Mouse (Mus musculus): ENCODE measurements around the gene Nek9. TPM values are rescaled to one million over a fixed set of nuclear protein-coding genes. Genes with fewer than 3 reads are reported as not detected.

Gene Nek9
- polyA plus RNA-seq, 1 experiment from 2014 or later, result 23.0 TPM

DNA sequence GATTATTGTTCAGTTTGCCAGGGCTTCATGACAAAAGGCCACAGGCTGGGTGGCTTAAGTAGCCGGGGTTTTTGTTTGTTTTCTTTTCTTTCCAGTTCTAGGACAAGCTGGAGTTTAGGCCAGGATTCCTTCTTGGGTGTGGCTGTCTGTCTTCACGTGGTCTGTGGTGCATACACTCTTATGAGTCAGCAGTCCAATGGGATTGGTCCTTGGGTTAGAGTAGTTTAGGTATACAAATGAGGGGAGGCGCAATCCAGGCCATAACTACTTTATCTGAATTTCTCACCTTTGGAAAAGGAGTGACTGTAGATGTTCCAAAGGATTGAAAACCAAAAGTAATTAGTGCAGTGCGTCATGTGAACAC is 67.3 kb downstream of the Nek9 start:
- Histone ChIP-seq H3K9me3 (replicated peaks) (no peaks in the 10 kb centered on the region), H3K27me3 (no peaks in the 10 kb centered on the region), H3K4me1 (peaks cover 21% of the 10 kb centered on the region), H3K4me3 (replicated peaks) (no peak overlapping the region), H3K36me3 (peaks cover 13% of the 10 kb centered on the region), H3K9ac (no peak overlapping the region), H3K27ac (no peak overlapping the region), H3K4me2 (no peak overlapping the region)
- no peak for ATAC-seq (replicated peaks; ENCODE audit: low FRiP score)
- 59% methylated on average over 4 of the region's 4 CpGs for WGBS

DNA sequence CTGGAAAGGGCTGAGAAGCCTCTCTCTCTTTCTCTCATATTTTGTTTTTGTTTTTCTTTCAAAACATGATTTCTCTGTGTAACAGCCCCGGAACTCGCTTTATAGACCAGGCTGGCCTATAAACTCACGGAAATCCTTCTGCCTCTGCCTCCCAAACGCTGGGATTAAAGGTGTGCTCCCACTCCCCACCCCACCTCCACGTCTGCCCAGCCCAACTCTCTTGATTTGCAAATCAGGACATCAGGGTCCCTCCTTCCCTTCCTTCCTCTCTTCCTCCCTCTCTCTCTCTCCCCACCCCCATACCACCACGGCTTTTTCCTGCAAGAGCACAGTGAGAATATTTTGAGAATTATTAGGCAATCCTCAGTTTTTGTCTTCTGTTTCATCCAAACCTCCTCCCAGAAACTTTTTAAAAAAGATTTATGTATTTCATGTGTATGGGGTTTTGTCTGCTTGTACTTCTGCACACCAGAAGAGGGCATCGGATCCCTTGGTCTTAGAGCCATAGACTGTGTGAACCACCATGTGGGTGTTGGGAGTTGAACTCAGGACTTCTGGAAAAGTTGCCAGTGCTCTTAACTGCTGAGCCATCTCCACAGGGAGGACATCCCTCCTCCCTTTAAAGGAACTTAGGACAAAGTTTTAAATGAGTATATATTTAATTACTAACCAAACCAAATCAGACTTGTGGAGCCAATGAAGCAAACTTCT is 67.9 kb downstream of the Nek9 start:
- no peaks in the 10 kb centered on the region for H3K9me3 ChIP-seq (replicated peaks)
- peaks cover 21% of the 10 kb centered on the region for H3K4me1 ChIP-seq
- no peak overlapping the region for H3K9ac ChIP-seq
- ATAC-seq (replicated peaks; ENCODE audit: low FRiP score), result no peak
- H3K27me3 ChIP-seq, result no peaks in the 10 kb centered on the region
- H3K4me3 ChIP-seq (replicated peaks), result no peak overlapping the region
- no peak overlapping the region for H3K4me2 ChIP-seq
- WGBS, result 80% methylated on average over 7 of the region's 7 CpGs
- peaks cover 13% of the 10 kb centered on the region for H3K36me3 ChIP-seq
- no peak overlapping the region for H3K27ac ChIP-seq

DNA sequence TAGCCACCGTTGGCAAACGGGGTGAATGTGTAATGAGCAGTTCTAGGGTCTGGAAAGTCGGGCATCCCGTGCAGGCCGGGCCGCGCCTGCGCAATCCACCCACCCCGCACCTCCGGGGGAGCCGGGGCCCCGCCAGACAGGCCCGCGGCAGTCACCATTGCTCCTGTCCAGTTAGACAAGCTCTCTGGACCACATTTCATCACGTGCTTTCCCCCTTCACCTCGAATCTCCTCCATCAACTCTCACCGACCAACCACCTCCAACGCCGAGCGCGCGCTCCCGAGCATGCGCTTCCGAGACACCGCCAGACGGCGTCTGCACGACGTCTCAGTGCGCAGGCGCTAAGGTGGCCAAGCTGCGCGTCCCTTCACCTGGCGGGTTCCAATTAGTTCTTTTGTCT is 68.8 kb downstream of the Nek9 start, which contains the start of gene Mlh3:
Mlh3 (minus strand) TSS at position 281 of the 400 bp plus-strand sequence.
- peak within 1 kb of the TSS; percentile 69 for H3K4me2 ChIP-seq
- WGBS, result 1% methylated on average over 35 of the region's 35 CpGs
- H3K36me3 ChIP-seq, result peaks cover 13% of the 10 kb centered on the region
- no peaks in the 10 kb centered on the region for H3K27me3 ChIP-seq
- no peaks in the 10 kb centered on the region for H3K9me3 ChIP-seq (replicated peaks)
- peak within 1 kb of the TSS; percentile 90 for H3K27ac ChIP-seq
- peak; percentile 84 for ATAC-seq (replicated peaks; ENCODE audit: low FRiP score)
- H3K9ac ChIP-seq, result peak within 1 kb of the TSS; percentile 58
- H3K4me1 ChIP-seq, result peaks cover 29% of the 10 kb centered on the region
- H3K4me3 ChIP-seq (replicated peaks), result peak within 1 kb of the TSS; percentile 60

DNA sequence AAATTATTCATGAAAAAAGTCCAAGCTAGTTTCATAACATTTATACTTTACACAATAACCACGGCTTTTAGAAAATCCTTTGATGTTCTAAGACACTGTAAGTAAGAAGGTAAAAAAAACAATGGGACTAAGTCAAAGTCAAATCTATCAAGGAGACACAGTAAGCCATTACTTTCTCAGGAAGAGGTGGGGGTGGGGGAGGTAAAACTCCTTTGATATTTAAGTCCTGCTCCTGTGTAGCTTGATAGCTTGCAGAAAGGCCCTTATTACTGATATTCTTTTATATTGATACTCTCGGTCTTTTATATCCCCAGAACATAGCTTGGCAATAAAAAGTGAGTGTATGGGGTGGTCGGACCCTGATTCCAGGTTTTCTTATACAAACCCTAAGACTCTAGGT is 69.3 kb downstream of the Nek9 start:
- 31% methylated on average over 3 of the region's 3 CpGs for WGBS
- Histone ChIP-seq H3K9me3 (replicated peaks) (no peaks in the 10 kb centered on the region), H3K9ac (peak overlapping the region; percentile 58), H3K27me3 (no peaks in the 10 kb centered on the region), H3K27ac (peak overlapping the region; percentile 90), H3K4me2 (peak overlapping the region; percentile 69), H3K4me1 (peaks cover 34% of the 10 kb centered on the region), H3K4me3 (replicated peaks) (peak overlapping the region; percentile 60), H3K36me3 (peaks cover 11% of the 10 kb centered on the region)
- no peak for ATAC-seq (replicated peaks; ENCODE audit: low FRiP score)

DNA sequence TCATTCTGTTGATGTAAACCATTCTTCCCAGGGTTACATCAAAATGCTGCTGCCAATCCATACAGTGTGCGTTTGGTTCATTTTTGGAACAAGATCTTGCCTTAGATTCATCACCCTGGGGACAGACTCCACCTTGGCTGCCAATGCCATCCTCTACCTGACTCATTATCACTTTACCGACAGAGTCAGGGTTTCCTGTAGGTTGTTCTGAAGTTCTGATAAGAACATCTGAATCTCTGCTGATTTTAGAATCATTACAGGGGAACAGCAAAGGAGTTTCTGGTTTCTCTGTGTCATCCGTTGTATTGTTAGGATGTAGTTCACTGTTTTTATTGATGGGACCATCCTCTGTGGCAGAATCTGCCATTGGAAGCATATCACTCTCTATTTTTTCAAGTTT is 72.9 kb downstream of the Nek9 start:
- H3K4me3 ChIP-seq (replicated peaks), result no peak overlapping the region
- WGBS, result 84% methylated on average over 3 of the region's 3 CpGs
- H3K4me2 ChIP-seq, result no peak overlapping the region
- H3K4me1 ChIP-seq, result peaks cover 38% of the 10 kb centered on the region
- no peaks in the 10 kb centered on the region for H3K27me3 ChIP-seq
- ATAC-seq (replicated peaks; ENCODE audit: low FRiP score), result no peak
- no peak overlapping the region for H3K9ac ChIP-seq
- H3K9me3 ChIP-seq (replicated peaks), result no peaks in the 10 kb centered on the region
- peaks cover 7% of the 10 kb centered on the region; the same call in 1 of the 2 replicates for H3K36me3 ChIP-seq
- H3K27ac ChIP-seq, result no peak overlapping the region

DNA sequence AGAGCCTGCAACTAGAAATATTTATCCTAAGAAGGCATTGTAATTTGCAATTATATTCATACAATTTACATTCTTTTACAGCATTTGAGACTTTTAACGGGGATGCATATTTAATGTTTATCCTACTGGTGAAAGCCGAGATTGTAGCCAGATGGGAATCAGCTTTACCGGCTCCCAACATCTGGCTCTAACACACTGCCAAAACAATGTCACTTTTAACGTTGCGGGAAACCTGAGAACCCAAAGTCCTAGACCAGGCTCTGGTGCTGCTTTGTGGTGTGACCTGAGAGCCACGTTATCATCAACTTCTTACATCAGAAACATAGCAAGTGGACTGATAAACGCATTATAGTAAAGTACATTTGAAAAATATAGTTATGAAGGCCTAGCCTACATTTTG is 74.2 kb downstream of the Nek9 start:
- Histone ChIP-seq H3K27me3 (no peaks in the 10 kb centered on the region), H3K9ac (no peak overlapping the region), H3K4me3 (replicated peaks) (no peak overlapping the region), H3K27ac (no peak overlapping the region), H3K36me3 (peaks cover 10% of the 10 kb centered on the region), H3K9me3 (replicated peaks) (no peaks in the 10 kb centered on the region), H3K4me1 (peaks cover 28% of the 10 kb centered on the region), H3K4me2 (no peak overlapping the region)
- 23% methylated on average over 7 of the region's 7 CpGs for WGBS
- no peak for ATAC-seq (replicated peaks; ENCODE audit: low FRiP score)

DNA sequence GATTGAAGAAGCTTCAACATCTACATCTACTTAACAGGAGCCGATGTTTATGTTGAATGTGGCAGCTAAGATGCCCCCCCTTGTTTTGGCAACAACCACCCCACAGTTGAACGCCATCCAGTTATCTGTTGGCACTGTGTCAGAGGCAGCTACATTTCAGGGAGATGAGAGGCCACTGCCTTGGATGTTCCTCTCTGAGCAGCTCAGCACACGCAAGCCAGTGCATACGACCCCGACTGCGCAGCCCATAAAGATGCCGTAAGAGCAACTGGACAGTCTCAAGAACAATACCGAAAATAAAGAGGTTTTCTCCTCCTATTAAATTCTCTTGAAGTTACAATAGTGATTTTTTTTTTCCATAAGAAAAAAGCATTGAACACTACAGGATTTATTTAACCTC is 74.6 kb downstream of the Nek9 start:
- no peak overlapping the region for H3K4me2 ChIP-seq
- no peak overlapping the region for H3K9ac ChIP-seq
- no peaks in the 10 kb centered on the region for H3K27me3 ChIP-seq
- peaks cover 25% of the 10 kb centered on the region for H3K4me1 ChIP-seq
- ATAC-seq (replicated peaks; ENCODE audit: low FRiP score), result no peak
- H3K4me3 ChIP-seq (replicated peaks), result no peak overlapping the region
- no peaks in the 10 kb centered on the region for H3K9me3 ChIP-seq (replicated peaks)
- peak overlapping the region; percentile 68 for H3K27ac ChIP-seq
- H3K36me3 ChIP-seq, result peaks cover 10% of the 10 kb centered on the region
- 41% methylated on average over 8 of the region's 8 CpGs for WGBS

DNA sequence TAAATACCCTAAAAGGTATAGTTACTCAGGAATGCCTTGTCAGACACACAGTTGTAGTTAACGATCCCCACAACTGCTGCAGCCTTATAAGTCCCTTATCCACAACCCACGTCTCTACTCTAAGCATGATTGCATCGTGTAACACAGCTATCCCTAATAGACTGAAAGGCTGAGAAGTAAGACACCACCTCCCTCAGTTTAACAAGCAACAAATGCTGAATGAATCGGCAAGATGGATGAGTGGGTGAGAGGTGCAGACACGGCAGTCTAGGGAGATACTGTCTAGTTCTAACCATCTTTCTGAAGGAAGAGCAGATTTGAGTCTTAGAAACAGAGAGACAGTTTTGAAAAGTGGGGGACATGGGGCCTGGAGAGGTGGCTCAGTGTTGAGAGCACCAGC is 76.0 kb downstream of the Nek9 start:
- H3K4me1 ChIP-seq, result peaks cover 25% of the 10 kb centered on the region
- no peaks in the 10 kb centered on the region for H3K9me3 ChIP-seq (replicated peaks)
- H3K27me3 ChIP-seq, result no peaks in the 10 kb centered on the region
- no peak overlapping the region for H3K4me3 ChIP-seq (replicated peaks)
- no peak overlapping the region for H3K4me2 ChIP-seq
- H3K27ac ChIP-seq, result peak overlapping the region; percentile 65
- 69% methylated on average over 5 of the region's 5 CpGs for WGBS
- H3K9ac ChIP-seq, result no peak overlapping the region
- H3K36me3 ChIP-seq, result peaks cover 15% of the 10 kb centered on the region
- ATAC-seq (replicated peaks; ENCODE audit: low FRiP score), result no peak

DNA sequence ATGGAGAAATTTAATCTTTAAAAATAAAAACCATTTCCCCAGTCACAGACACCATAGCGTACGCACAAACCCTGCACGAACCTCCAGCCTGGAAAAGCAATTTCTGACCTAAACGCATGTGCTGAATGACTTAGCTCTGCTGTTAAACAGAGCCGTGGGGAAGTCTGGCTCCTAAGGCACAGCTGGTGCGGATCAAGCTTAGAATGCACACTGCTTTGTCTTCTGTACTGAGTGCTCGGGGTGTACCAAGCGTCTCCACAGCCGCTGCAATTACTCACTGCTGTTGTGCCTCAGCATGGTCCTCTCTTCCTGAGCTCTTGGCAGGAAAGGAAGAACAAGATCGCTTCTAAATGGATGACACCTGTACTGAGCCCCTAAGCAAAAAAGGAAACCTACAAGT is 76.7 kb downstream of the Nek9 start:
- Histone ChIP-seq H3K4me1 (peaks cover 25% of the 10 kb centered on the region), H3K27ac (peak overlapping the region; percentile 65), H3K4me2 (no peak overlapping the region), H3K9ac (no peak overlapping the region), H3K4me3 (replicated peaks) (no peak overlapping the region), H3K9me3 (replicated peaks) (no peaks in the 10 kb centered on the region), H3K36me3 (peaks cover 13% of the 10 kb centered on the region), H3K27me3 (no peaks in the 10 kb centered on the region)
- peak; percentile 86 for ATAC-seq (replicated peaks; ENCODE audit: low FRiP score)
- WGBS, result 28% methylated on average over 10 of the region's 10 CpGs

DNA sequence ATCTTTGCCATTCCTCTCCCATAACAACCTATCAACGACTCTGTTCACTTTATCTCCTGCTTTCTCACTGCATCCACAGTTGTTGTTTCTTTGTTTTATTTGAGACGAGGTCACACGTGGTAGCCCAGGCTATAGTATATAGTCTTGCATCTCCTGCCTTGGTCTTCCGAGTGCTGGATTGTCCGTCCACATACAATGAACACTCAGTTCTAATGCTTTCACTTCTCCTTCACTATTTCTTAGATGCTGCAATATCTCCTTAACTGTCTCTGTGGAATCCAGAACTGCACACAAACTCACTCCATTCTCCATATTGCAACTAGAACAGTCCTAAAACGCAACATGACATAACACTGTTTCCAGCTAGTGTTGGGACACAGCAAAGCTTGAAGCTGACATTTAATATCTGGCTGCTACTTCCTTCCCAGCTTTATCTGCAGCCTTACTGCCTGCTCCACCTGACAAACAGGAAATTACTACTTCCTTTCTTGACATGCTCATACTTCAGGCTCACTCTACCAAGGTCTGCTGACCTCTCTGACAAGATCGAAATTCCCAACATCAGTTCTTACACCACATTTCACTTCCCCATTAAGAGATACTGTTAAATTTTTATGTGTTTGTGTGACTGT is 82.0 kb downstream of the Nek9 start:
- Histone ChIP-seq H3K36me3 (peaks cover 8% of the 10 kb centered on the region), H3K9ac (no peak overlapping the region), H3K4me3 (replicated peaks) (no peak overlapping the region), H3K4me2 (no peak overlapping the region), H3K9me3 (replicated peaks) (no peaks in the 10 kb centered on the region), H3K4me1 (peaks cover 16% of the 10 kb centered on the region), H3K27me3 (no peaks in the 10 kb centered on the region), H3K27ac (peak overlapping the region; percentile 64)
- WGBS, result 54% methylated on average over 7 of the region's 7 CpGs
- no peak for ATAC-seq (replicated peaks; ENCODE audit: low FRiP score)

DNA sequence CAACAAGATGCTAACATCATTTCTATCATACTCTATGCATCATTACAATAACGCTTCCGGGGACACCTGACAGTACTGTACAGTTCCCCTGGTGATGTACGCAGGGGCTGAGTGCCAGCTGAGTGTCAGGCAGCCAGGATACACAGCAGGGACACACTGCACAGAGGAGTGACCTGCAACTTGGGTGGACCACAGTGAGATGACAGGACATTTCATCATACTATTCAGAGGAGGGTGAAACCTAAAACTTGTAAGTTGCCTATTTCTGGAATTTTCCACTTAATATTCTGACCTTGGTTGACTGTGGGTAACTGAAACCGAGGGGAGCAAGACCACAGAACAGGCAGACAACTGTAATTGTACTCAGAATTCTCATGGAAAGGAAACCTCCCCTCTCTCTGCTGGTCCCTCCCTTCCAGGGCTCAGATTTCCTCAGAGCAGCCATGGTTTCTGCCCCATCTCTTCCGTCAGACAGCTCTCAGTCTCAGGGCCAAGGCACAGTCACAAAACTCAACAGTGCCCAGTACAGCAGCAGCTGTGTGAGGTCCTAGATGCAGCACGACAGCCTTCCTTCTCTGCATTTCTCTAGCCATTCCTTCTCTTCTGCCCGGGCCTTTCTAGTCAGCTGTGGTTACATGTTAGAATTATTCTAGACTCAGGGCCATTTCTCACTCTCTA is 82.9 kb downstream of the Nek9 start:
- ATAC-seq (replicated peaks; ENCODE audit: low FRiP score), result peak; percentile 75

DNA sequence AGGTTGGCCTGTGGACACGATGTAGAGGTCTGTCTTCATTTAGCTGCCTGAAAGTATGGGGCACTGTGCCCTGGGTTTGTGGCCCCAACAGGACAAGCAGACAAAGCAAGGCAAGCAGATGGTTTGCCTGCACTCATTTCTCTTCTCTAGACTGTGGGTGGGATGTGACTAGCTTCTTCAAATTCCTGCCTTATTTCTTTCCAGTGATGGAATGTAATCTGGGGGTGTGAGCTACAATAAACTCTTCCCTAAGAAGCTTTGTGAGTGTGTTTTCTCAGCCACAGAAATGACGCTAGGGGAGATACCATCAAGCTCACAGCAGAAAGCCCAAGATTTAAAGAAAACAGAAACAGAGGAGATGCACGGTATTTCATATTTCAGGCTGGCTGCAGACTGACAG is 87.1 kb downstream of the Nek9 start:
- no peak for ATAC-seq (replicated peaks; ENCODE audit: low FRiP score)
- H3K36me3 ChIP-seq, result peaks cover 15% of the 10 kb centered on the region; the same call in 1 of the 2 replicates
- WGBS, result 78% methylated on average over 3 of the region's 3 CpGs

More for the DNA sequence above, 82.9 kb downstream of the Nek9 start:
- peaks cover 8% of the 10 kb centered on the region for H3K36me3 ChIP-seq
- WGBS, result 39% methylated on average over 7 of the region's 7 CpGs
- no peak overlapping the region for H3K9ac ChIP-seq
- H3K27me3 ChIP-seq, result no peaks in the 10 kb centered on the region
- peaks cover 16% of the 10 kb centered on the region for H3K4me1 ChIP-seq
- no peaks in the 10 kb centered on the region for H3K9me3 ChIP-seq (replicated peaks)
- no peak overlapping the region for H3K4me3 ChIP-seq (replicated peaks)
- no peak overlapping the region for H3K4me2 ChIP-seq
- H3K27ac ChIP-seq, result peak overlapping the region; percentile 64

More for the DNA sequence above, 87.1 kb downstream of the Nek9 start:
- Histone ChIP-seq H3K4me1 (peaks cover 12% of the 10 kb centered on the region), H3K4me2 (no peak overlapping the region), H3K27me3 (no peaks in the 10 kb centered on the region), H3K4me3 (replicated peaks) (no peak overlapping the region), H3K9me3 (replicated peaks) (0 out of 2 replicates have a peak, but pooled peaks cover 2% of the 10 kb centered on the region), H3K27ac (no peak overlapping the region), H3K9ac (no peak overlapping the region)

All from kidney, embryonic 15.5 days (tissue).